Mouse (Mus musculus) limb, embryonic 11.5 days (tissue): ENCODE measurements around the gene Ascl1. TPM values are rescaled to one million over a fixed set of nuclear protein-coding genes. Genes with fewer than 3 reads are reported as not detected.

ENCODE experiments used
- ATAC-seq: fragments of 200-750 bp; cut with Nextera tagmentation; 2 replicates; pipeline ENCODE4 v1.8.0; 2017; ENCODE audit warnings: low read depth; ENCODE audit not compliant: insufficient number of reproducible peaks, low FRiP score, low TSS enrichment
- DNase-seq: peaks from one replicate; pipeline ENCODE4 v3.0.0-alpha.2; 2015; ENCODE audit warnings: low spot score
- H3K27ac ChIP-seq: fragments of 300-500 bp; sonication (generic); replicated peaks from 2 replicates; pipeline ENCODE4 v1.5.1; 2014; ENCODE audit warnings: low read depth, mild to moderate bottlenecking, low read length
- H3K27me3 ChIP-seq: fragments of 300-500 bp; sonication (generic); 2 replicates; pipeline ENCODE4 v1.6.1; 2014; ENCODE audit warnings: mild to moderate bottlenecking, low read length, mixed read lengths; ENCODE audit not compliant: control insufficient read depth, insufficient read depth
- H3K36me3 ChIP-seq: fragments of 300-500 bp; sonication (generic); 2 replicates; pipeline ENCODE4 v1.6.1; 2014; ENCODE audit warnings: mild to moderate bottlenecking, low read length, moderate library complexity, mixed read lengths; ENCODE audit not compliant: control insufficient read depth, insufficient read depth
- H3K4me1 ChIP-seq: fragments of 300-500 bp; sonication (generic); 2 replicates; pipeline ENCODE4 v1.6.1; 2014; ENCODE audit warnings: low read length, mixed read lengths; ENCODE audit not compliant: control insufficient read depth, insufficient read depth
- H3K4me2 ChIP-seq: fragments of 300-500 bp; sonication (generic); 2 replicates; pipeline ENCODE4 v1.6.1; 2014; ENCODE audit warnings: low read depth, mild to moderate bottlenecking, moderate library complexity; ENCODE audit not compliant: severe bottlenecking
- H3K4me3 ChIP-seq: fragments of 300-500 bp; sonication (generic); 2 replicates; pipeline ENCODE4 v1.5.1; 2014; ENCODE audit warnings: low read depth, low read length
- H3K9ac ChIP-seq: fragments of 300-500 bp; sonication (generic); 2 replicates; pipeline ENCODE4 v1.6.1; 2014; ENCODE audit warnings: mild to moderate bottlenecking, low read length
- H3K9me3 ChIP-seq: fragments of 300-500 bp; sonication (generic); 2 replicates; pipeline ENCODE4 v1.6.1; 2016; ENCODE audit warnings: low read length; ENCODE audit not compliant: control insufficient read depth
- WGBS: fragments of 180-500 bp; shearing (Covaris S2); extraction: QIAGEN DNeasy Blood & Tissue Kit; methylation state at CpG from one replicate; pipeline ENCODE4 v1.1.7; 2014; 5-methylcytosine and 5-hydroxymethylcytosine counted together
- polyA plus RNA-seq: library from polyadenylated mRNA; unstranded; fragments of >200 nt; fragmentation: Nextera tagmentation; extraction: Ambion mirVana; gene quantifications from 2 replicates; pipeline ENCODE4 v1.2.1, GENCODE M21; 2014

Gene Ascl1
- polyA plus RNA-seq: 0.24 and 0.28 TPM in 2 replicates

DNA sequence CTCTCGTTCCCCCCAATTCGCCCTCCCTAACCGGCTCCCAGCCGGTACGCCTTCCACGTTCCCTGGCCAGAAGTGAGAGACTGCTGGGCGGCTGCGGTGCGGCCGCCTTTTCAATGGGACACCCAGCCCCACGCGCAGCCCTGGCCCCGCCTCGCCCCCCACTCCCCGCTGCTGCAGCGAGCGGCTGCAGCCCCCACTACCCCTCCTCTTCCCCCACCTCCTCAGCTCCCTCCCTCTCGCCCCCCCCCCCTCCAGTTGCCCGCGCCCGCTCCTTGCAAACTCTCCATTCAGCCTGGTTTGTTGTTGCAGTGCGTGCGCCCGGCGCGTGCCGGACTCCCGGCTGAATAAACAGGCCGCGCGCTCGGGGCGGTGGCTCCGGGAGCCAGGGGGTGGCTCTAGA is at the start of gene Ascl1:
Gene Ascl1, minus strand, starts transcription at position 85 of the 400 bp plus-strand sequence.
- Histone ChIP-seq H3K9me3 (no peaks in the 10 kb centered on the region), H3K4me1 (peaks cover 10% of the 10 kb centered on the region), H3K27me3 (peaks cover 63% of the 10 kb centered on the region), H3K36me3 (no peaks in the 10 kb centered on the region), H3K27ac (no peak within 1 kb of the TSS), H3K4me2 (peak within 1 kb of the TSS; percentile 97), H3K9ac (peak within 1 kb of the TSS; percentile 37), H3K4me3 (peak within 1 kb of the TSS; percentile 48)
- ATAC-seq (peak; percentile 36), DNase-seq (no peak)
- under 1% methylated on average over 31 of the region's 34 CpGs for WGBS

DNA sequence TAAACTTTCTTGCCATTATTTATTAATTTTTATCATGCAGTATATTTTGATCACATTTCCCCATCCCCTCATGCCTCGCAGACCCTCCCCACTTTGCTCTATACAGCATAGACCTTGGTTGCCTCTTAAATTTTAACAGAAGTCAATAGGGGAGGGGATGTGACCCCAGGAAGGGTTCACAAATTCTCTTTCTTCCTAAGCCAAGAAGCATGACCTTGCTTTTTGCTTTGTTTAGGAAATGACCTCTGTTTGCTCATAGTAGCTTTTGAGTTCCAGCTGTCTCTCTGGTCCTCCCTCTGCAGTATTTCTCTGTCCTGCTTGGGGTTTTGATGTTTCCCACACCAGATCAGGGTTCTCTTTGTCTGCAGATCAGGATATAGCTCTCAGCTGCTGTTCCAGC is 40.7 kb upstream of the Ascl1 start:
- H3K27me3 ChIP-seq: no peaks in the 10 kb centered on the region
- H3K9me3 ChIP-seq: no peaks in the 10 kb centered on the region
- ATAC-seq (no peak), DNase-seq (no peak)
- no peak overlapping the region for H3K4me3 ChIP-seq
- 90% methylated on average over 1 of the region's 1 CpGs for WGBS
- no peaks in the 10 kb centered on the region for H3K4me1 ChIP-seq
- no peaks in the 10 kb centered on the region for H3K36me3 ChIP-seq
- no peak overlapping the region for H3K4me2 ChIP-seq
- H3K9ac ChIP-seq: no peak overlapping the region
- no peak overlapping the region for H3K27ac ChIP-seq

DNA sequence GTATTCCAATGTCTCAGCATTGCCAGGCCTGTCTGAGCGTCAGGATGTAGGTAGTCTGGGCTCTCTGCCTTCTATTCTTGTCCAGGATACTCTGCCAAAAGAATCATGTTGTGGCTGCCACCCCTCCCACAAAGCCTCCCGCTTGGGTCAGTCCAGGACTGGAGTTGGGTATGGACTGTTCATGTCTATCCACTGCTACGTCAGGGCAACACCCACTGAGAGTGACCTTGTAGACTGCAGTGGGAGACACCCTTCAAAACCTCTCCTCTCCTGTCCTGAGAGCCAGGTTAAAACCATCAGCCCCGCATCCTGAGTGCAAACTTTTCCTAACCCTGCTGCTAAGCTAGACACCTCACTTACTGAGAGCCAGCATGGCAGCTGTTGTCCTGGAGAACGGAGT is 28.2 kb upstream of the Ascl1 start, which contains the start of gene Pah:
Gene Pah, plus strand, starts transcription at position 150 of the 400 bp plus-strand sequence.
- Histone ChIP-seq H3K27ac (no peak within 1 kb of the TSS), H3K9ac (no peak within 1 kb of the TSS), H3K4me2 (no peak within 1 kb of the TSS), H3K4me3 (no peak within 1 kb of the TSS), H3K36me3 (no peaks in the 10 kb centered on the region), H3K9me3 (no peaks in the 10 kb centered on the region), H3K27me3 (no peaks in the 10 kb centered on the region), H3K4me1 (no peaks in the 10 kb centered on the region)
- DNase-seq (no peak), ATAC-seq (no peak)
- WGBS: 86% methylated on average over 5 of the region's 5 CpGs

DNA sequence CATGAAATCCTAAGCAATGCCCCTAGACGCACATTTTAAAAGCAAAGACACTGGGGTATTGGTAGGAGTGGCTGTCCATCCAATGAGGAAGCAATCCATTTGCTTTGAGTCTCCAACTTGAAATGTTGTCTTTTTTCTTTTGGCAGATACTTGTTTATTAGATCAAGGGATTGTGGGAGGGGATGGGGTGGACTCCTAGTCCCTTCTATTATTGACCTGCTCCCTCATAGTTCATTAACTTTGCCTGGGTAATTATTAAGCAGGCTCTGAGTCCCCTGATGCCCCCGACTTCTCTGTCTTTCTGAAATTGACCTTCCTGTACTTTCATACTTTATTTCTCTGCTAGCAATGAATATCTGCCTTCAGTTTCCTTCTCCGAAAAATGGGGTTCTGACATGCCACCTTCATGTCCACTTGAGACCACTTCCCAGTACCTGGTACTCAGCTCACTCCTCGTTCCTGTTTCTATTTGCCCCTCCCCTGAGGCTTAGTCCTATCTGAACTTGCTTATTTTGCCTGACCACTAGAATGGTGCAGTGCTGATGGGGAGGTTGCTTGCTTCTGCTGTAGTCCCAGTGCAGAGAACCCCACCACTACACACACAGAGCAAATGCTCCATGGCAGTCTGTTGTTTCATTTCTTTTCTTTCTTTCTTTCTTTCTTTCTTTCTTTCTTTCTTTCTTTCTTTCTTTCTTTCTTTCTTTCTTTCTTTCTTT is 27.1 kb upstream of the Ascl1 start:
- no peak overlapping the region for H3K27ac ChIP-seq
- H3K9me3 ChIP-seq: no peaks in the 10 kb centered on the region
- WGBS: 86% methylated on average over 4 of the region's 4 CpGs
- no peaks in the 10 kb centered on the region for H3K4me1 ChIP-seq
- ATAC-seq: no peak
- H3K4me2 ChIP-seq: no peak overlapping the region
- no peaks in the 10 kb centered on the region for H3K36me3 ChIP-seq
- H3K4me3 ChIP-seq: no peak overlapping the region
- H3K9ac ChIP-seq: no peak overlapping the region
- no peaks in the 10 kb centered on the region for H3K27me3 ChIP-seq
- no peak for DNase-seq

DNA sequence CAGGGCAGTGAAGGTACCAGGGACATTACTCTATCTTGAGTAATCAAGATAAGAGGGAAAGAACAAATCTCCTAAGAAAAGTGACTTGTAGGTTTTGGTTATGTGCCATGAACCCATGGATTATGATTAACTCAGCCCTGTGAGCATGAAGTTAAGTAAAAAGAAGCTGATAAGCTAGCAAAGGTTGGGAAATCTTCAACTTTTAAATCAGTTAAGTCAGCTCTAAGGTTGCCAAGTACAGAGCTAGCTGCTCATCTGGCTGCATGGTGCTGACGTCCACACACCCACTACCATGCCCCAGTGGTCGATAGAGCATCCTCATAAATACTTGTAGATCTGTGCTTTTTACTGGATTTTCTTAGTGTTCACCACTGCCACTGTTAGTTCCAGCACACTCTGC is 25.1 kb upstream of the Ascl1 start:
- 82% methylated on average over 2 of the region's 2 CpGs for WGBS
- no peak for ATAC-seq

DNA sequence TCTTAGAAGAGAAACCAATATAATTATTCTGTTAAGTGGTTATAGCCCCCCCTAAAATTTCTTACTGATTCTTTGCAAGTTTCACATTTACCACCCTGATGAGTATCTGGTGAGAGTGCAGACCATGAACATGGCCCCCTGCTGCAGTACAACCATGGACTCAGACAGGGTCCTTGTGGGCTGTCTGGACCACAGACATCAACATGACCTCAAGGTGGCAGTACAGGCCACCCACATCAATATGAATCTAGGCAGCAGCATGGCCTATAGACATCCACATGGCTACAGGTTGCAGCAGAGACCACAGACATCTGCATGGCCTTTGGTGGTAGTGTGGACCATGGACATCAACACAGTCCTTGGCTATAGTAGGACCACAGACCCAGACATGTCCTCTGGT is 19.6 kb upstream of the Ascl1 start:
- Histone ChIP-seq H3K4me3 (no peak overlapping the region), H3K9me3 (no peaks in the 10 kb centered on the region), H3K4me1 (no peaks in the 10 kb centered on the region), H3K27ac (no peak overlapping the region), H3K36me3 (no peaks in the 10 kb centered on the region), H3K4me2 (no peak overlapping the region), H3K27me3 (no peaks in the 10 kb centered on the region), H3K9ac (no peak overlapping the region)
- ATAC-seq (no peak), DNase-seq (no peak)

More for the DNA sequence above, 25.1 kb upstream of the Ascl1 start:
- Histone ChIP-seq H3K4me1 (no peaks in the 10 kb centered on the region), H3K9me3 (no peaks in the 10 kb centered on the region), H3K4me2 (no peak overlapping the region), H3K27ac (no peak overlapping the region), H3K36me3 (no peaks in the 10 kb centered on the region), H3K9ac (no peak overlapping the region), H3K4me3 (no peak overlapping the region), H3K27me3 (no peaks in the 10 kb centered on the region)
- DNase-seq: no peak

DNA sequence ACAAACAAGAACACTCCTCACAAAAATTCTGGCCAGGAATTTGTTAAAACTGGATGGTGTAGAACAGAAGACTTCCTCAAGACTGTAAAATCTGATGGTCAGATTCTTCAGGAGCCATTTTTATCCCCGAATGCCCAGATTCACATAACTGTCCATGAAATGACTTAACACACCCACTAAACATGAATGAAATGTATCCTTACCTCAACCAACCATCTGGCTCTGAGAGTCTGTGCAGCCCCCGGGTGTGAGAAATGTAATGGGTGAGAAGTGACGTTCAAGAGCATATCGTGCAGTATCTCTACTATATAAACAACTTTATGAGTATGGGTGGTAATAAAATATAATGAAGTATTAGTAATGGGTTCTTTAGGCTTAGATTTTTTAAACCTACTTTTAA is 15.1 kb upstream of the Ascl1 start:
- 87% methylated on average over 4 of the region's 4 CpGs for WGBS

DNA sequence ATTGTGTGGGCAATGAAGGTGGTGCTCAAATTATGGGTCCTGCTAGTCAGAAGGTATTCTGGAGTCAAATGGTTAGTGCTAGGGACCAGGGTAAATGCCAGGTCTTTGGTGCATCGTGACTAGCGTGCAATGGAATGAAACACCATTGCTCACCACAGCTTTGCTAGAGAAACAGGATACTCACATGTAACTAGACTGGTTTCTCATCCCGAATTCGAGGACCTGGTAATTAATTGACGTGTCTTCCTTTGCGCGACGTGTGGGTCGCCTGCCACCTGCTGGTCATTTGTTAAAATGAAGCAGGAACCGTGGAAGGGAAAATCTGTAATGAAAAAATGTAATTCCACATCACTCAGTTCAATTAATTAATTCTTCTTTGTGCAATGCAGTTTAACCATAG is 10.5 kb upstream of the Ascl1 start:
- H3K9me3 ChIP-seq: no peaks in the 10 kb centered on the region
- DNase-seq (peak; percentile 61), ATAC-seq (0 out of 2 replicates have a peak, but pooled peaks have one; percentile 19)
- H3K36me3 ChIP-seq: no peaks in the 10 kb centered on the region
- WGBS: 3% methylated on average over 10 of the region's 10 CpGs
- H3K4me2 ChIP-seq: no peak overlapping the region
- H3K4me1 ChIP-seq: no peaks in the 10 kb centered on the region
- no peak overlapping the region for H3K4me3 ChIP-seq
- peaks cover 29% of the 10 kb centered on the region for H3K27me3 ChIP-seq
- H3K27ac ChIP-seq: no peak overlapping the region
- no peak overlapping the region for H3K9ac ChIP-seq

More for the DNA sequence above, 15.1 kb upstream of the Ascl1 start:
- Histone ChIP-seq H3K4me1 (no peaks in the 10 kb centered on the region), H3K36me3 (no peaks in the 10 kb centered on the region), H3K9ac (no peak overlapping the region), H3K4me3 (no peak overlapping the region), H3K9me3 (no peaks in the 10 kb centered on the region), H3K27ac (no peak overlapping the region), H3K4me2 (no peak overlapping the region), H3K27me3 (no peaks in the 10 kb centered on the region)
- ATAC-seq (no peak), DNase-seq (no peak)

DNA sequence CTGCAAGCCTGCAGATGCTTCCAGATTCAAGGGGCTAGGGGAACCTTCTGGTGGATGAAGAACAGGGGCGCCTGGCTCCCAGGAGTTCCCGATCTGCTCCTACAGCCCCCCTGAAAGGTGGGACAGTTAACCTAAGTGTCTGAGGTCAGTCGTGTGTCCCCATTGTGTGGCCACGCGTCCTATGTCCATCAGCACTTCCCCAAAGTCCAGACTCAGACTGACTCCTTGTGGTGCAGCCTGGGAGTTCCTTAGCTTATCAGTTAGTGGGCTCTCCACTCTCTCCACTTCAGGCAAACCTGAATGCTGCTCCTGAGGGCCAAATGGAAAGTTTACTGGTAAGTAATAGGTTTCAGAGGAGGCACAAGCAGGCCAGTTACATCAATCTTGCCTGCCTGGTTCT is 8.8 kb upstream of the Ascl1 start:
- Histone ChIP-seq H3K4me1 (no peaks in the 10 kb centered on the region), H3K4me3 (no peak overlapping the region), H3K36me3 (no peaks in the 10 kb centered on the region), H3K9me3 (no peaks in the 10 kb centered on the region), H3K27ac (no peak overlapping the region), H3K9ac (no peak overlapping the region), H3K4me2 (no peak overlapping the region), H3K27me3 (peaks cover 29% of the 10 kb centered on the region)
- no peak for DNase-seq
- WGBS: 20% methylated on average over 5 of the region's 5 CpGs
- no peak for ATAC-seq
